Comparison of ENCODE assay signal across 29 mouse cellular contexts in genomic region chr6:145936511-145936910, GRCm38 (mm10). TPM values are rescaled to one million over a fixed set of nuclear protein-coding genes. Genes with fewer than 3 reads are reported as not detected.
A peak's percentile ranks its signal among the peaks of the same experiment; 100 is the strongest.
DNase-seq lines count a peak whose midpoint lies in the region; ATAC-seq and TF ChIP-seq lines count a peak whose summit lies in the region.
"Had no signal": no experiment of that assay in that cellular context is flagged by ENCODE, and none has a peak within 500 bp of the region (broad histone marks: within the 10 kb centered on the region; RNA-seq: fewer than 3 reads in every experiment).

No protein-coding gene starts in this region.

- no peak overlapping the region for H3K27ac ChIP-seq in heart, postnatal 0 days (ENCODE audit: low read depth)
- H3K27ac ChIP-seq in kidney, embryonic 15.5 days = no peak overlapping the region
- H3K27ac ChIP-seq: embryonic facial prominence, embryonic 13.5 days; forebrain, embryonic 12.5 days; hindbrain, embryonic 10.5 days; hindbrain, embryonic 15.5 days; liver, embryonic 12.5 days; midbrain, embryonic 12.5 days; neural tube, embryonic 12.5 days had no signal

- peak overlapping the region; percentile 81; the same call in 1 of the 2 replicates for H3K4me2 ChIP-seq in heart, postnatal 0 days (ENCODE audit: low read depth, low read length)
- no peak overlapping the region for H3K4me2 ChIP-seq in kidney, embryonic 15.5 days
- H3K4me2 ChIP-seq: embryonic facial prominence, embryonic 13.5 days; forebrain, embryonic 12.5 days; hindbrain, embryonic 15.5 days; liver, embryonic 12.5 days; midbrain, embryonic 12.5 days; neural tube, embryonic 12.5 days had no signal

- no peaks in the 10 kb centered on the region for H3K27me3 ChIP-seq in heart, postnatal 0 days (ENCODE audit: control insufficient read depth, insufficient read depth, low read length)
- no peaks in the 10 kb centered on the region for H3K27me3 ChIP-seq in kidney, embryonic 15.5 days
- H3K27me3 ChIP-seq: embryonic facial prominence, embryonic 13.5 days; forebrain, embryonic 12.5 days; hindbrain, embryonic 15.5 days; liver, embryonic 12.5 days; midbrain, embryonic 12.5 days; neural tube, embryonic 12.5 days had no signal

- H3K9me3 ChIP-seq in heart, postnatal 0 days (replicated peaks; ENCODE audit: control insufficient read depth, low read length) = no peaks in the 10 kb centered on the region
- H3K9me3 ChIP-seq in kidney, embryonic 15.5 days (replicated peaks) = no peaks in the 10 kb centered on the region
- H3K9me3 ChIP-seq: embryonic facial prominence, embryonic 13.5 days; forebrain, embryonic 12.5 days; hindbrain, embryonic 10.5 days; hindbrain, embryonic 15.5 days; liver, embryonic 12.5 days; midbrain, embryonic 12.5 days; neural tube, embryonic 12.5 days had no signal

- 0 out of 2 replicates have a peak, but pooled peaks cover 6% of the 10 kb centered on the region for H3K36me3 ChIP-seq in heart, postnatal 0 days (replicated peaks; ENCODE audit: control insufficient read depth, insufficient read depth, low read length)
- no peaks in the 10 kb centered on the region for H3K36me3 ChIP-seq in kidney, embryonic 15.5 days
- H3K36me3 ChIP-seq: embryonic facial prominence, embryonic 13.5 days; forebrain, embryonic 12.5 days; G1E; hindbrain, embryonic 10.5 days; hindbrain, embryonic 15.5 days; liver, embryonic 12.5 days; midbrain, embryonic 12.5 days; neural tube, embryonic 12.5 days had no signal

- no peak for ATAC-seq in heart, postnatal 0 days (ENCODE audit: insufficient read depth, low read depth)
- ATAC-seq in kidney, embryonic 15.5 days (replicated peaks; ENCODE audit: low FRiP score) = no peak
- no peak for ATAC-seq in erythroid progenitor cell, adult 5-6 weeks (replicated peaks; ENCODE audit: low FRiP score, poor library complexity, severe bottlenecking)
- ATAC-seq: inflammation-experienced regulatory T-cells, adult 6 months; liver, embryonic 12.5 days; liver, postnatal 0 days had no signal

- TF ChIP-seq CTCF in heart, postnatal 0 days (IDR thresholded peaks at IDR 0.05; ENCODE audit: low read depth) = no peak

- DNase-seq in cerebellum, postnatal 14 days = peak; percentile 24 to 38
- DNase-seq in cerebellum, adult 9-11 months = no peak
- DNase-seq in heart, postnatal 0 days (ENCODE audit: low spot score) = no peak
- DNase-seq in heart, adult 8-10 months (ENCODE audit: low spot score) = no peak
- DNase-seq in kidney, adult 8-10 months = peak; percentile 11 to 27
- DNase-seq: adrenal gland, adult 8-10 months; cerebellum, adult 2 months; gastrocnemius, postnatal 14 days; layer of hippocampus, postnatal 36 days; left cerebral cortex, postnatal 4 days; liver, postnatal 0 days; lung, postnatal 36 days; right cerebral cortex, adult 18-20 months; spleen, adult 18-20 months; thymus, postnatal 14 days had no signal

- WGBS in heart, postnatal 0 days = 54% methylated on average over 4 of the region's 4 CpGs
- 93% methylated on average over 4 of the region's 4 CpGs for WGBS in kidney, embryonic 15.5 days

- TF ChIP-seq EP300 in heart, postnatal 0 days (IDR thresholded peaks at IDR 0.05; ENCODE audit: low read depth) = no peak

- H3K4me3 ChIP-seq in heart, postnatal 0 days (ENCODE audit: low read depth, low read length) = no peak overlapping the region
- H3K4me3 ChIP-seq in kidney, embryonic 15.5 days (replicated peaks) = no peak overlapping the region
- H3K4me3 ChIP-seq: embryonic facial prominence, embryonic 13.5 days; forebrain, embryonic 12.5 days; hindbrain, embryonic 10.5 days; hindbrain, embryonic 15.5 days; liver, embryonic 12.5 days; midbrain, embryonic 12.5 days; myocyte; neural tube, embryonic 12.5 days had no signal

- H3K4me1 ChIP-seq in heart, postnatal 0 days (ENCODE audit: control insufficient read depth, insufficient read depth) = peaks cover 17% of the 10 kb centered on the region
- H3K4me1 ChIP-seq in kidney, embryonic 15.5 days = peaks cover 20% of the 10 kb centered on the region
- H3K4me1 ChIP-seq: liver, embryonic 12.5 days had no signal

- no peak overlapping the region for H3K9ac ChIP-seq in heart, postnatal 0 days (replicated peaks; ENCODE audit: low read depth, low read length)
- no peak overlapping the region for H3K9ac ChIP-seq in kidney, embryonic 15.5 days
- H3K9ac ChIP-seq: embryonic facial prominence, embryonic 13.5 days; forebrain, embryonic 12.5 days; hindbrain, embryonic 15.5 days; liver, embryonic 12.5 days; liver, postnatal 0 days; midbrain, embryonic 12.5 days; neural tube, embryonic 12.5 days had no signal

RNA-seq across cellular contexts. Expression of gene Sspn, which starts 5.1 kb away (rescaled TPM):
- 64.2 and 74.1 TPM in 2 replicates for total RNA-seq in heart, postnatal 0 days (2014; rRNA removed; ENCODE audit: low replicate concordance)
- 92.0 and 93.6 TPM in 2 replicates for polyA plus RNA-seq in heart, postnatal 0 days (2015; fragmentation: Nextera tagmentation; extraction: Ambion mirVana)
- total RNA-seq in heart, adult 8-10 months (2022) = 100 to 1,000 TPM; 100 to 117 (median 109) TPM
- 10.2 and 11.8 TPM in 2 replicates for polyA plus RNA-seq in kidney, embryonic 15.5 days (2015; fragmentation: Nextera tagmentation; extraction: Ambion mirVana)
- total RNA-seq in erythroid progenitor cell, adult 5-6 weeks (2015; ENCODE audit: low replicate concordance) = not detected in 2 replicates
- 1.5 TPM in 1 of 2 replicates, not detected in the other for total RNA-seq in erythroid progenitor cell, adult 5-6 weeks (2017; ENCODE audit: low replicate concordance)
- total RNA-seq: common myeloid progenitor, adult 5-6 weeks; granulocyte monocyte progenitor cell, adult 5-6 weeks had no signal
- polyA plus RNA-seq: G1E had no signal

Comparison
In these comparisons a context has a peak if more than half of its experiments do, and no peak if none do; other contexts are left out.
1. DNase-seq: peak in cerebellum, postnatal 14 days (2 of 2) and kidney, adult 8-10 months (2 of 2); none in cerebellum, adult 9-11 months (single experiment), heart, postnatal 0 days (single experiment) and heart, adult 8-10 months (single experiment).
2. RNA of gene Sspn, which starts 5.1 kb away (total RNA-seq): 100 to 117 TPM in heart, adult 8-10 months and 64.2 to 74.1 TPM in heart, postnatal 0 days; 1.5 TPM in erythroid progenitor cell, adult 5-6 weeks; every median in the first group is over 10 times any median in the second.